Mouse (Mus musculus): ENCODE data around the gene Rnf4.

GRCm38 (mm10) chr5:34397866-34398265 lies 61.8 kb downstream of the Rnf4 start:
- TF ChIP-seq CTCF (IDR thresholded peaks at IDR 0.05; ENCODE audit: insufficient read depth, low read length) = no peak
- no peak for TF ChIP-seq POLR2A (IDR thresholded peaks at IDR 0.05; ENCODE audit: borderline replicate concordance, extremely low read depth, low read depth, low read length)
